Mouse (Mus musculus) brain, embryonic 14.5 days (tissue): Measurements from ENCODE around the gene Pfkp. TPM values are rescaled to one million over a fixed set of nuclear protein-coding genes. Genes with fewer than 3 reads are reported as not detected.

Experiments
- DNase-seq: peaks from one replicate; pipeline ENCODE4 v3.0.0-alpha.2; 2011; ENCODE audit warnings: low read depth
- CTCF ChIP-seq: fragments of 200-500 bp; IDR thresholded peaks from 2 replicates; pipeline ENCODE4 v1.5.1; 2012; ENCODE audit warnings: inconsistent platforms, mild to moderate bottlenecking, moderate library complexity, borderline replicate concordance; ENCODE audit not compliant: insufficient read depth, insufficient read length; ENCODE audit errors: extremely low read depth
- POLR2A ChIP-seq: fragments of 200-500 bp; IDR thresholded peaks from 2 replicates; pipeline ENCODE4 v1.6.1; 2012; ENCODE audit warnings: mild to moderate bottlenecking, inconsistent platforms, borderline replicate concordance; ENCODE audit not compliant: poor library complexity, insufficient read depth, insufficient read length, severe bottlenecking; ENCODE audit errors: extremely low read depth
- polyA plus RNA-seq: library from polyadenylated mRNA; depleted of rRNA; stranded (reverse); fragments of >200 nt; gene quantifications from 2 replicates; pipeline ENCODE4 v1.2.3, GENCODE M21; 2012

Gene Pfkp
- polyA plus RNA-seq, 1 experiment = 258 TPM

DNA sequence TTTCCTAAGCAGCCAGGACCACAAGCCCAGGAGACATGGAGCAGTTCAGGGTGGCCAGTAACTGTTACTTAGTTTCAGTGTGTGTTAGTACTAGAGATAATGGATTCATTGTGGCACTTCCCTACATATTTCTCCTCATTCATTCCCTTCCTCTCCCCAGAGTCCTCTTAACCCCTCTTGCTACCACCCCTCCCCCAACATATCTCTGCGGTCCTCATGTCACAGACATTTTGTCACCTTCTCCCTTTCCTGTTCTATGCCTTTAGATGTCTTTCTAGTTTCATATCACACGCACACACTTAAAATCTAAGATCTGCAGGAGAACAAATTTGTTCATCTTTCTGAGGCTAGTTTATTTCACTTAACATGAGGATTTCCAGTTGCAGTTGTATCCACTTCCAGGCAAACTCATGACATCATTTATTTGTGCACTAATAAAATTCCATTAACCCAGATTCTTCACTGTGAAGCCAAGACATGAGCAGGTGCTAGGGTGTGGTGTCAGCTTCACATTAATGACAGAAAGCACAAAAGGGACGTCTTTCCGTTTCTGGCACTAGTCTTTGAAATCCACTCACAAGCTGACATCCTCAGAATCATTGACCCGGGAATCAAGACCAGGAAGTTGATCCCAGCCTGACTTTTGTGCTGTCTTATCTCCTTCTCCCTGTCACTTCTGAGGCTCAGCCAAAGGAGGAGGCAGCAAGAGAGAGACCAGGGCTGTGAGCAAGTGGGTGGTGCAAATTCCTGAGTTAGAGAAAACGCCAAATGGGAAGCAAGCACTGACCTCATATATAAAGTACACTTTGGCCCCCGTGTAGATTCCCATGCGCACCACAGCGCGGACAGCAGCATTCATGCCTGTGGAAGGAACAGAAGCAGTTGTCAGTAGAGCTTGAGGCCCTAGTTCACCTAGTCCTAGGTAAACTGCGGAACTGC lies 13.2 kb downstream of the Pfkp start:
- TF ChIP-seq CTCF = no peak
- no peak for TF ChIP-seq POLR2A
- no peak for DNase-seq

DNA sequence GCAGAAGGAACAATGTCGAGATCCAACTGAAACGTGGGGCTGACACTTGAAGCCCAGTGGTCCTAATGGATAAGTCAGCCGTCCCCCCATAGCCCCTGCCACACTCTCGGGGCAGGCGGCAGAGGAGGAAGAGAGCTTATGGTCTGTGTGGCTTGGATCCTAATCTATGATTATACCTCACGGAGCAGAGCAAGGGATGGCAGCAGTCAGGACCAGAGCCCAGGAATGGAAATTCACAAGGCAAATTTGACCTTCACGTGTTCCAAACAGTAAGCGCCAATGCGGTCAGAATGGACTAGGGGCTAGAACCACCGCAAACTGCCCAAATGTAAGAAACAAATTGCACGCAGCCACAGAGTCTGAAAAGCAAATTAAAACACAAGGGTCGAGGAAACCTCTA lies 14.5 kb downstream of the Pfkp start:
- TF ChIP-seq CTCF (no peak), POLR2A (no peak)
- DNase-seq = no peak

DNA sequence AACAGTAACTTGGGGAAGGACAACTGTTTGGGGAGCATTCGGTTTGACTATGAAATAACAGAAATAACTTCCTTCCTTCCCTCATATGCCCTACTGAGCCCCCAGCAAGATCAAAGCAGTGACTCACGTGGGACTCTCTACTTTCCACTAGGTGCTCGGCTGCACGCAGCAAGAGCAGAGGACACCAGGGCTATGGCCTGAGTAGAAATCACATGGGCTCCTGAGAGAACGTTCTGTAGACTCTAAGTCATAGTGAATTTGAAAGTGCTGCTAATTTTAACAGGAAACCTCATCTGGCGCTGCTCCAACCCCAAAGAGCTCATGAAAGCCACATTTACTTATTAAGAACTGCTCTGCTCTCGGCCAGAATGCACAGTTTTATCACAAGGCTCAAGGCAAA lies 15.1 kb downstream of the Pfkp start:
- DNase-seq = no peak
- no peak for TF ChIP-seq POLR2A
- no peak for TF ChIP-seq CTCF

DNA sequence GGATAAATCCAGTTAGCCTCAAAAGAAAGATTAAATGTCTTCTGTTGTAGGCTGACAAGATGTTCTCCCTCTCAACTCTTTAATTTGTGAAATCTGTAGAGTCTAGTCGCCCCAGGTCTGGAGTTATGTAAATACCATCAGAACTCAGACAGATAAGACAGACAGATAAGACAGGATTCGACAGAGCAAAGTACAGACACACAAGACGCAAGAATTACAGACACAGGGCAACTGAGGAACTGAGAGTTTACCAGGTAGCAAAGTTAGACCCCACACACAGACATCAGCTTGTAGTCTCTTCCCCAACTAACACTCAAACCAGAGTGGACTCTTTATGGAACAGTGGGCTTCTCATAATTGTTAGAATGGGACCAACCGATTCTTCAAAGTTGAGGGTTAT lies 15.6 kb downstream of the Pfkp start:
- TF ChIP-seq CTCF (no peak), POLR2A (no peak)
- DNase-seq = no peak

DNA sequence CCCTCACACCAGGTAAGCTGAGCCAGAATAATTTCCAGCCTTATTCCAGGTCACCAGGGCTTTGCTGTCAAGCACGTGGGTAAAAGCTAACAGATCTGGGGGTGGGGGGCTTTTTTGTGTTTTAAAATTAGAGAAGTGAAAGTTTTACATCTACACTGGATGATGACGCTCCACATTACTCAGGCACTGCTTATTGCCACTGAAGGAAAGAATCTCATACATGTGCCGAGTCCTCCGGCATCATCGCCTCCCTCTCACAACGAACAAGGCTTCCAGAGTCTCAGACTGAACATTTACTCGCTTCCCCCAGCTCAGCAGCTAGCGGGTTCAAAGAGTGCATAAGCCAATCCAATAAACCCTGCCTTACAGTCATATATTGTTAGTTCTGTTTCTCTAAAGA lies 16.1 kb downstream of the Pfkp start:
- DNase-seq = no peak
- TF ChIP-seq POLR2A (no peak), CTCF (no peak)

DNA sequence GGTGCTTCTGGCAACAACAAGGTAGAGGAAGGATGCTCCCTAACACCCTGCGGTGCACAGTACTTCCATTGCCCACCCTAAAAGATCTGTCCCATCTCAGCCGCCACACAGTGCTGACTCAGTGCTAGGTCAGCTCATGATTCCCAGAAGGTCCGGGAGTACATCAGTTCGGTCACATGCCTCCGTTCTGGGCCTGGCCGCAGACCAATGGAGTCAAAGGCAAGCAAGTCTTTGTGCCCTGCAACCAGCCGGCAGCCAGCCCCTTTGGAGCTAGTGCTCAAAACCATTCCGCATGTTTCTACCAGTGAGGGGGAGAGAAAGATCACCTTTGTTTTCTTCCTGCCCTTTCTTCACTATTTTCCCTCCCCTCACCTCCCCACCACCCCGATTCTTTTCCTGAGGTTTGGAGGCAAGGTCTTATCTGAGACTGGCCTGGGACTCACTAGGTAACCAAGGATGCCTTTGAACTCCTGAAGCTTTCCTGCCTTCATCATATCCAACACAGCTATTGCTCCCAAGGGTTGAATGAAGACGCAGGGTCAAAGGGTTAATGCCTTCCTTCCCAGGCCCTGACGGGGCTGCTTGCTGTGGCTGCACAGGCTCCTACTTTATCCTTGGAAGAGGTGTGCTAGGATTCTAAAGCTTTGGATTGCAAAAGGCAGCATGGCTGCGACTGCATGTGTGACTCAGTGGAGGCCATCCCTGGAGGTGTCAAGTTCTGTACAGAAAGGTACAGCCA lies 16.6 kb downstream of the Pfkp start:
- no peak for TF ChIP-seq POLR2A
- DNase-seq = no peak

DNA sequence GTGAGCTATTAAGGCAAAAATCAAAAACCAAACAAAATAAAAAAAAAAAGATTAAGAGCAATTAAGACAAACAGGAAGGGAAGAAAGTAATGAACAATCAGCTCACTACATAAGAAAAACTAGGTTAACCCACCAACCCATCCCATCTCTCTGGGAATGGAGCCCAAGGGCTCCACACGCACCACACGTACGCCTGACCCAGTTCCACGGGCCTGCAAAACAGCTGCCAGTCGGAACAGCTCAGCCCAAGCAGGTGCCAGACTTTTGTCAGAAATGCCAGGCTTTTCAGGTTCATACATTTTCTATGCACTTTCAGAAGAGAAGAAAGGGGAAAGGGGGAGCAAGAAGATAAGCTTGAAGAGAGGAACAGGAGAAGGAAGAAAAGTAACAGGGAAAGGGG lies 17.9 kb downstream of the Pfkp start:
- DNase-seq = no peak
- TF ChIP-seq POLR2A = no peak

DNA sequence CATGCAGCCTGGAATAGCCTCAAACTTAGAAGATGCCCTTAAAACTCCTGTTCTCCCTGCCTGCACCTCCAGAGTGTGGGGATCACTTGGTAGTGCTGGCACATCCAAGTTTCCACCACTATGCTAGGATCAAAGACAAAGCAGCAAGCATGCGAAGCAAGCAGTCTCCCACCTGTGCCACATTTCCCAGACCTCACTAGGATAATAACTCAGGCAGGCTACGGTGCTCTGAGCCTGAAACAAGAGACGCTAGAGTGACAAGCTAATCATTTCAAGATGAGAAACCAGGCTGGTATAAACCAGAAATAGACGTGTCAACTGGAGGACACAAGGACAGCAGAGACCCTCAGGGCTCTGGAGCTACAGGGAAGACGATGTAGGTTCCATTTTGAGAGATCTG lies 18.6 kb downstream of the Pfkp start:
- TF ChIP-seq POLR2A = no peak
- no peak for TF ChIP-seq CTCF
- DNase-seq = no peak

DNA sequence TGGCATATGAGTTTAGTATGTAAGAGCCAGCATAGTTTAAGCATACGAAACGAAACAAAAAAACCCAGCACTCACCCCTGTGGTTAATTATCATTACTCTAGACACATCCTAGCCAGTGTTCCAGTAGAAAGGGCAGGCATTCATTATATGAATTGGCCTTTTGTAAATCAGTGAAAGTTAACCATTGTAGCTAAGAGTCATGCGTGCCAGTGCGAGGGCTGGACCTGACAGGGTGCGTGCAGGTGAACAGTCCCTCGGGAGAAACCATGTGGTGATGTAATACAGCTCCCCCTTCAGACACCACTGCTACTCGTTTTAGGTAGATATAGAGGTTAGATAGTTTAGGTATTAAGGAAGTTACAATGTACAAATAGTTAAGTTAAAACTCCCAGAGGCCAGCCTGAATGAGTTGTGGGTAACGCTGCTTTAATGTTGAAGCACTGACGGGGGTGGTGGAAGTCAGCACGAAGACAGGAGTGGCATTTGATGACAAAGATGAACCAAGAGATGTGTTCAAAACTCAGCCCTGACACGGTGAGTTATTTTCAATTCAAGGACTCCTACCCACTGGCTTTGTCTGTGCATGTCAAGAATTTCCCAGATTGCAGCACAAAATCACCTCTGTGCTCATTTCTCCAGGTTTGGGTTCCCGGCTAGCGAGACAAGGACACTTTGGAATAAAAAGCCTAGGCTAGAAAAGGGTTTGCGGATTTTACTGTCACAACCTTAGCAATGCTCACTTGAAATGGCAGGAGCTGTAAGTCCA lies 19.4 kb downstream of the Pfkp start:
- TF ChIP-seq CTCF (no peak), POLR2A (no peak)
- DNase-seq = no peak

DNA sequence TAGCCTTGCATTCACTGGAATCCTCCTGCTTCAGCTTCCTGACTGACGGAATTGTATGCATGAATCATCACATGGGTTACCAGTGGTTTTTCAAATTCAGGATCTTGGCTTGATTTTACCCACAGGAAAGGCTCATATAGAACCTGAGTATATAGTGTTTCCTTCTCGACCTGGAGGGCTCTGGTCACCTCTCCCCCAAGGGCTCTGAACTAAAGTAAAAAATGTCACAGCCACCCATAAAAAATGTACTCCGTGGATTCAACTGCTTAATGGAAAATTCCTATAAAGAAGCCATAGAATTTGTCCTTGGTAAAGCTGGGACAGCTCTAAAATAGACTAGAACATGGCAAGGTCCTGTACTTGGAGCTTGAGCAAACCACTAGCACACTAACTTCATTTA lies 20.3 kb downstream of the Pfkp start:
- DNase-seq = no peak
- no peak for TF ChIP-seq CTCF
- TF ChIP-seq POLR2A = no peak

DNA sequence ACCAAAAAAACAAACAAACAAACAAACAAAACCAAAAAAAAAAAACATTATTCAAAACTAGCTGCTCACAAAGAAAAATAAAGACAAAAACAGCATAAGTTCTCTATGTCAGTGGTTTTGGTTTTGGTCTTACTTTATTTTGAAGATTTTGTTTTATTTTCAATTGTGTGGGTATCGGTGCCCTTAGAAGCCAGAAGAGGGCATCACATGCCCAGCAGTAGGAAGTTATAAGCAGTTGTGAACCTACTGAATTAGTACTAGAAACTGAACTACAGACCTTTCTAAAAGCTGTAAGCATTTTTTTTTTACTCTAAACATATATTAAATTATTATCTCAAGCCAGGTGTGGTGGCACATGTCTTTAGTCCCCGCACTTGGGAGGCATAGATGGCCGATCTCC lies 21.2 kb downstream of the Pfkp start:
- TF ChIP-seq CTCF = no peak
- no peak for TF ChIP-seq POLR2A
- no peak for DNase-seq
